Mouse (Mus musculus) myocyte (in vitro differentiated cells): Measurements from ENCODE around the gene Pla2g2d.

Experiments
- SRF ChIP-seq: IDR thresholded peaks from one replicate; pipeline ENCODE4 v1.6.1; 2011; ENCODE audit warnings: low read depth; ENCODE audit not compliant: control insufficient read depth, insufficient read length
- USF1 ChIP-seq: IDR thresholded peaks from one replicate; pipeline ENCODE4 v1.6.1; 2011; ENCODE audit warnings: low read depth, mild to moderate bottlenecking, control low read depth, moderate library complexity

GRCm38 (mm10) chr4:138786141-138786540, 10.6 kb downstream of the Pla2g2d start:
- TF ChIP-seq SRF (no peak), USF1 (no peak)
